Mouse (Mus musculus): ENCODE data around the gene Ifi211. TPM values are rescaled to one million over a fixed set of nuclear protein-coding genes. Genes with fewer than 3 reads are reported as not detected.
"Not testable (repeated sequence)": the region's sequence is repeated elsewhere in the genome, so short reads cannot be mapped to it uniquely, and the experiment has no call there.

The Ifi211 gene
- polyA plus RNA-seq, 1 experiment from 2014 or later: 0.80 TPM

GRCm38 (mm10) chr1:173941924-173942779, 29.3 kb upstream of the Ifi211 start, which contains the start of the genes Mndal and Ifi203:
Gene Mndal (minus strand): TSS chr1:173942491.
Gene Ifi203 (minus strand): TSS chr1:173942672.
- not testable (repeated sequence) for ATAC-seq (ENCODE audit: insufficient number of reproducible peaks, insufficient read depth, low FRiP score, low read depth); H3K4me3 ChIP-seq (ENCODE audit: low read depth, low read length); H3K27ac ChIP-seq (ENCODE audit: low read length); H3K9ac ChIP-seq (replicated peaks; ENCODE audit: low read depth, low read length); H3K27me3 ChIP-seq (ENCODE audit: control insufficient read depth, insufficient read depth, low read length); H3K4me2 ChIP-seq (replicated peaks; ENCODE audit: low read depth, low read length); H3K9me3 ChIP-seq (ENCODE audit: control insufficient read depth, low read depth, low read length); H3K4me1 ChIP-seq (ENCODE audit: control insufficient read depth, insufficient read depth, low read length); H3K36me3 ChIP-seq (ENCODE audit: control insufficient read depth, insufficient read depth, low read length)
- 72% methylated on average over 3 of the region's 3 CpGs for WGBS

DNA sequence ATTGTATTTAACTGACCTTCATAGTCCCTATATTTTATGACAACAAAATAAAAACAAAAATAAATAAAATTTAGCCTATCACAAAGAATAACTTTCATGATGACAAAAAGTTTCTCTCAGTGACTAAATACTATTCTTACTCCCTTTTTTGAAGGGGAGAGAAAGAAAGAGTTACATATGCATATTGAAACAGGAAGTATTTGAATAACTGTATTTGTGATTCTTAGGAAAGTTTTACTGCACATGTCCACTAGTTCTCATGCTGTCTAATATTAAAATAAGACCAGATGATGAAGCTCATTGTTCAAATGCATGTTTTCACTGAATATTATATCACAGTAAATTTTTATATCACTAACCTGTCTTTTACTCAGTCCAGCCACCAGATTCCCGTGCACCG, 28.7 kb upstream of the Ifi211 start:
- not testable (repeated sequence) for H3K4me3 ChIP-seq (ENCODE audit: low read depth, low read length); H3K27me3 ChIP-seq (ENCODE audit: control insufficient read depth, insufficient read depth, low read length); H3K27ac ChIP-seq (ENCODE audit: low read length); H3K9me3 ChIP-seq (ENCODE audit: control insufficient read depth, low read depth, low read length); H3K4me1 ChIP-seq (ENCODE audit: control insufficient read depth, insufficient read depth, low read length); H3K4me2 ChIP-seq (replicated peaks; ENCODE audit: low read depth, low read length); H3K9ac ChIP-seq (replicated peaks; ENCODE audit: low read depth, low read length); ATAC-seq (ENCODE audit: insufficient number of reproducible peaks, insufficient read depth, low FRiP score, low read depth); H3K36me3 ChIP-seq (ENCODE audit: control insufficient read depth, insufficient read depth, low read length)
- 91% methylated on average over 2 of the region's 2 CpGs for WGBS

DNA sequence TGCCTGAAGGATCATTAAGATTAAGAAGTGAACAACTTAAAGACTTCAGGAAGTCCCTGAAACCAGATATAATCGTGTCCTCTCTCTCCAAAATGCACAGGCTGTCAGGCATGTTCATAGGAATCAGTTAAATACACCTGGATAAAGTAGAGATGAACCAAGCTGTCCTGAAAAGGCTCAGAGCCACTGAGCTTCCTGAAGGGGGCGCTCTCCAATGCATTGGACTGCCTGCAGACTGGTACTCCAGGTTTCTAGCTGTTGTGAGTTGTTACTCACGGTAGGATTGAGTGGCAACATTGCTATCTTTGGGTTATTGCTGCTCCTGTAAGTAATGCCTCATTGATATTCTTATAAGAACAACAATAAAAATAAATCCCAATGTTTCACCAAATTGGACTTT, 6.4 kb upstream of the Ifi211 start:
- H3K27me3 ChIP-seq (ENCODE audit: control insufficient read depth, insufficient read depth, low read length); H3K4me3 ChIP-seq (ENCODE audit: low read depth, low read length); H3K9ac ChIP-seq (replicated peaks; ENCODE audit: low read depth, low read length); H3K4me1 ChIP-seq (ENCODE audit: control insufficient read depth, insufficient read depth, low read length); H3K9me3 ChIP-seq (ENCODE audit: control insufficient read depth, low read depth, low read length); H3K36me3 ChIP-seq (ENCODE audit: control insufficient read depth, insufficient read depth, low read length); ATAC-seq (ENCODE audit: insufficient number of reproducible peaks, insufficient read depth, low FRiP score, low read depth); H3K4me2 ChIP-seq (replicated peaks; ENCODE audit: low read depth, low read length); H3K27ac ChIP-seq (ENCODE audit: low read length): not testable (repeated sequence)
- 72% methylated on average over 2 of the region's 3 CpGs for WGBS

DNA sequence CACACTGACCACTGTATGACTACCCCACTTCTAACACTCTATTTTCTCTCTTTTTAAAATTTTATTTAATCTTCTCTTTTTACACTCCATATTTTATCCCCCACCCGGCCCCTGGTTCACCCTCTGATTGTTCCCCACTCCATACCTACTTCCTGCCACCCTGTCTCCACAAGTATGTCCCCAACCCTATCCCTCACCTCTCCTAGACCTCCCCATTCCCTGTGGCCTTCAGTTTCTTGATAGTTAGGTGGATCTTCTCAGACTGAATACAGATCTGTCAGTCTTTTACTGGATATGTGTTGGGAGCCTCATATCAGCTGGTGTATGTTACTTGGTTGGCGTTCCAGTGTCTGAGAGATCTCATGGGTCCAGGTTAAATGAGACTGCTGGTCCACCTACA, 1.7 kb upstream of the Ifi211 start:
- Histone ChIP-seq H3K36me3 (ENCODE audit: control insufficient read depth, insufficient read depth, low read length) (no peaks in the 10 kb centered on the region), H3K27ac (ENCODE audit: low read length) (no peak overlapping the region), H3K4me1 (ENCODE audit: control insufficient read depth, insufficient read depth, low read length) (no peaks in the 10 kb centered on the region), H3K9ac (replicated peaks; ENCODE audit: low read depth, low read length) (no peak overlapping the region), H3K4me3 (ENCODE audit: low read depth, low read length) (no peak overlapping the region), H3K4me2 (replicated peaks; ENCODE audit: low read depth, low read length) (no peak overlapping the region), H3K9me3 (ENCODE audit: control insufficient read depth, low read depth, low read length) (no peaks in the 10 kb centered on the region), H3K27me3 (ENCODE audit: control insufficient read depth, insufficient read depth, low read length) (no peaks in the 10 kb centered on the region)
- 74% methylated on average over 2 of the region's 2 CpGs for WGBS
- ATAC-seq (ENCODE audit: insufficient number of reproducible peaks, insufficient read depth, low FRiP score, low read depth): no peak

GRCm38 (mm10) chr1:173913256-173913791, 478 bp upstream of the Ifi211 start:
- ATAC-seq (ENCODE audit: insufficient number of reproducible peaks, insufficient read depth, low FRiP score, low read depth); H3K36me3 ChIP-seq (ENCODE audit: control insufficient read depth, insufficient read depth, low read length); H3K4me1 ChIP-seq (ENCODE audit: control insufficient read depth, insufficient read depth, low read length); H3K9me3 ChIP-seq (ENCODE audit: control insufficient read depth, low read depth, low read length); H3K27me3 ChIP-seq (ENCODE audit: control insufficient read depth, insufficient read depth, low read length); H3K9ac ChIP-seq (replicated peaks; ENCODE audit: low read depth, low read length); H3K27ac ChIP-seq (ENCODE audit: low read length); H3K4me3 ChIP-seq (ENCODE audit: low read depth, low read length); H3K4me2 ChIP-seq (replicated peaks; ENCODE audit: low read depth, low read length): not testable (repeated sequence)

- H3K27me3 ChIP-seq (ENCODE audit: control insufficient read depth, insufficient read depth, low read length): no peaks in the 10 kb centered on the region
- no peak overlapping the region for H3K4me3 ChIP-seq (ENCODE audit: low read depth, low read length)
- H3K4me1 ChIP-seq (ENCODE audit: control insufficient read depth, insufficient read depth, low read length): no peaks in the 10 kb centered on the region
- no peaks in the 10 kb centered on the region for H3K36me3 ChIP-seq (ENCODE audit: control insufficient read depth, insufficient read depth, low read length)
- no peak overlapping the region for H3K4me2 ChIP-seq (replicated peaks; ENCODE audit: low read depth, low read length)
- 89% methylated on average over 2 of the region's 2 CpGs for WGBS
- no peak for ATAC-seq (ENCODE audit: insufficient number of reproducible peaks, insufficient read depth, low FRiP score, low read depth)
- H3K9me3 ChIP-seq (ENCODE audit: control insufficient read depth, low read depth, low read length): no peaks in the 10 kb centered on the region
- H3K9ac ChIP-seq (replicated peaks; ENCODE audit: low read depth, low read length): no peak overlapping the region
- no peak overlapping the region for H3K27ac ChIP-seq (ENCODE audit: low read length)
Observed at GRCm38 (mm10) chr1:173911808-173912464, 910 bp downstream of the Ifi211 start.

DNA sequence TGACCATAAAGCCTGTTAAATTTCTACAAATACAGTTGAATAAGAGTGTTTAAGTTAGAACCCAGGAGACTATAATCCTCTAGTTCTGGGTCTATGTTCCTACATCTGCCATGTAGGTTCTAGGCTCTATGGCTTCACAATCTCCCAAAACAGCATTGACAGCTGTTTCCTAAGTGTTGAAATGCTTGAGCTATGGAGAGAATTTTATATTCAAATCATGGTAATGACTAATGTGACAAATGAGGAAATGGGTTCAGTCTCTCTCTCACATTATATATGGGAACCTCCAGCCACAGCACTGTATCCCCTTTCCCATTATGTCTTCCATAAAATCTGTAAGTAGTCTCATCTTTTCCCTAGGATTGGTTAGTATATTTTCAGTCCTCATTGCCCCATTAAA, 4.5 kb downstream of the Ifi211 start:
- not testable (repeated sequence) for H3K4me3 ChIP-seq (ENCODE audit: low read depth, low read length); H3K4me2 ChIP-seq (replicated peaks; ENCODE audit: low read depth, low read length); H3K27ac ChIP-seq (ENCODE audit: low read length); H3K36me3 ChIP-seq (ENCODE audit: control insufficient read depth, insufficient read depth, low read length); ATAC-seq (ENCODE audit: insufficient number of reproducible peaks, insufficient read depth, low FRiP score, low read depth); H3K9me3 ChIP-seq (ENCODE audit: control insufficient read depth, low read depth, low read length); H3K9ac ChIP-seq (replicated peaks; ENCODE audit: low read depth, low read length); H3K4me1 ChIP-seq (ENCODE audit: control insufficient read depth, insufficient read depth, low read length); H3K27me3 ChIP-seq (ENCODE audit: control insufficient read depth, insufficient read depth, low read length)

GRCm38 (mm10) chr1:173905885-173906284, 7.0 kb downstream of the Ifi211 start:
- H3K4me1 ChIP-seq (ENCODE audit: control insufficient read depth, insufficient read depth, low read length); H3K9me3 ChIP-seq (ENCODE audit: control insufficient read depth, low read depth, low read length); H3K4me3 ChIP-seq (ENCODE audit: low read depth, low read length); H3K36me3 ChIP-seq (ENCODE audit: control insufficient read depth, insufficient read depth, low read length); ATAC-seq (ENCODE audit: insufficient number of reproducible peaks, insufficient read depth, low FRiP score, low read depth); H3K4me2 ChIP-seq (replicated peaks; ENCODE audit: low read depth, low read length); H3K27ac ChIP-seq (ENCODE audit: low read length); H3K9ac ChIP-seq (replicated peaks; ENCODE audit: low read depth, low read length); H3K27me3 ChIP-seq (ENCODE audit: control insufficient read depth, insufficient read depth, low read length): not testable (repeated sequence)
- WGBS: 96% methylated on average over 4 of the region's 4 CpGs

Measured in stomach, embryonic 14.5 days (tissue).